Mouse (Mus musculus) gastrocnemius, adult 18-20 months (tissue): Measurements from ENCODE around the gene Grn. TPM values are rescaled to one million over a fixed set of nuclear protein-coding genes. Genes with fewer than 3 reads are reported as not detected.
"Not testable (repeated sequence)": the region's sequence is repeated elsewhere in the genome, so short reads cannot be mapped to it uniquely, and the experiment has no call there.

Experiments
- DNase-seq: peaks from one replicate; pipeline ENCODE4 v3.0.0; 2021; ENCODE audit warnings: low spot score
- total RNA-seq, 2 experiments: library from RNA; stranded (reverse); gene quantifications; 2 replicates each; pipeline ENCODE4 v1.2.3; 2021

Gene Grn
- total RNA-seq, 2 experiments from 2014 or later = 17.1 to 20.7 TPM

- DNase-seq = no peak
These were observed 29.5 kb upstream of the Grn start for GRCm38 (mm10) chr11:102400513-102401084.

DNA sequence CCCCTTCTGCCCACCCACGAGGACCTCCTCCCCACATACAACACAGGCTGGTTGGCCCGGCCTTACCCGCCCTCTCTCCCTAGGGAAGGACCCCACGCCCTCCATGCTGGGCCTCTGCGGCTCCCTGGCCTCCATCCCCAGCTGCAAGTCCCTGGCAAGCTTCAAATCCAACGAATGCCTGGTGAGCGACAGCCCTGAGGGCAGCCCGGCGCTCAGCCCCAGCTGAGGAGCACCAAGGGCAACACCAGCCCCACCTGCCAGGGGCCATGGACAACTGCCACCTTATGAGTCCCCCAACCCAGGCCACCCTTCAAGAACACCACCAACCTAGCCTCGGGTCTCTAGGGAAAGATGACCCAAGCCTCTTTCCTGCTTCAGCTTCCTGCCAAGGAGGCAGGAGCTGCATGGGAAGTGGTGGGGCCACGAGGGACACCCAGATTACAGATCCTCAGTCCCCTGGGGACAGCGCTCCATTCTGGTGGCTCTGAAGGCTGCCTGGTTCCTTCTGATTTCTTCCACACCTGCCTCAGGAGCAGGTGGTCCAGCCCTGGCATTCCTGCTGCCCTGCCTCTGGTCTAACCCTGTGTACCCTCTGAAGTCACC is 28.1 kb upstream of the Grn start:
- DNase-seq = no peak

DNA sequence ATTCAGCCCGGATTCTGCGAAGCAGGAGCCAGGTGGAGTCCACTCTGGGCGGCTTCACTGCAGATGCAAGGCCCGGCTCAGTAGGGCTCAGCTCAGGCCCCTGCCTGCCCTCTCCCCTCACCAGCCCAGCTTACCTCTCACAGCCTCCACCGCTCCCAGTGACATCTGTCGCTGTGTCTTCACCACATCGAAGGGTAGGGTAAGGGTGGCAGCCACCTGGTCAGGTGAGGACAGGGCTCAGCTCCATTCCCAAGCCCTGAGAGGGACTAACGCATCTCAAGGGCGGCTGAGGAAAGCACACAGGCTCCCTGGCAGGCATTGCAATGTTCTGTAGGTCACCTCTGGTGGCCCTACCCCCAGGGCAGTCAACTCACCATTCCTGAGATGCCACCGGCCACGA is 26.5 kb upstream of the Grn start:
- DNase-seq = no peak

DNA sequence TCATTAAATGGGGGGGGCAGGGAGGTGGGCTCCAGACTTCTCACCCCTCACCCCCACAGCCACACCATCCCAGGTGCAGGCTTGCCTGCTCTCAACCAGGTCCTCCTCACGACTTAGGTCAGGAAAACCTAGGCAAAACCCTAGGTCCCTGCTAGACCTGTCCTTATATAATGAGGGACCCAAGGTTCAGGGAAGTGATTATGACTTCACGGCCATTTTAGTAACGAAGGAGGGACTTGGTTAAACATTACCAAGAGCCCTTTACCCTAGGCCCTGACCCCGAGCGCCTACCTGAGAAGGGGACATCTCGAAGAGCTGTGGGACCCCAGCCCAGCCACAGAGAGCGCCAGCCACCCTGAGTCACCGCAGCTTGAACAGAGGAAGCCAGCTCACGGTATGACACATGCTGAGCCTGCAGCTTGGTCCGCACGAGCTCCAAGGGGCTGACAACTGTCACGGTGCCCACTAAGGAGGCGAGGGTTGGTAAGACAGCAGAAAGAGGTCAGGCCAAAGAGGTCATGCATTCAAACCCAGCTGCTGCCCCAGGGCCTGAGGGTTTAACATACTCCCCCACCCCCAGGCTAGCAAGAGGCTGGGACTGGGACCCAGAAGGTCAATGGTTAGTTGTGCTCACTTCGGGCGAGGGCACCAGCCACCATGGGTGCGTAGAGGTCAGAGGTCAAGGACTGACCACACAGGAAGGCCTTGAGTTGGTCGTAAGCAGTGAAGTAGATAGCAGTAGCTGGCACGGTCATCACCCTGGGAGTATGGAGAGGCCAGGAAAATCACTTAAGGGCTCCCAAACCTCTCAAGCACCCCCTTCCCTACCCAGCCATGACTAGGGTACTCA is 25.7 kb upstream of the Grn start:
- no peak for DNase-seq

- DNase-seq = no peak
These were observed 24.4 kb upstream of the Grn start for GRCm38 (mm10) chr11:102405544-102406285.

DNA sequence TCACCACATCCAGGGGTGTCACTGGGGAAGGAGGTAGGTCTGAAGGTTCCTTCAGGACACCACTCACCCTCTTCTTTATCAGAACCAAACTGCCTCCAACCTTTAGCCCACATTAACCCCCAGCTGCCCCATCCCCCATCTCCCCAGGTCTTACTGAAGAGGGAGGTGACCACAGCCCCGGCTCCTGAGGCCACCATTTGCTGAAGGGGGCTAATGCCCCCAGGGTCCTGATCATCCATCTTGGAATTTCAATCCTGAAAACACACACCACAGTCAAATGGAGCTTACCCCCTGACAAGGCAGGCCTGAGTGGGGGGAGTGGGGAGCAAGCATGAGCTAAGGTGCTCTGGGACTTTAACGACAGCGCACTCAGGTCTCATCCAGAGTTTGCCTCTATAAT is 23.7 kb upstream of the Grn start:
- DNase-seq = no peak

DNA sequence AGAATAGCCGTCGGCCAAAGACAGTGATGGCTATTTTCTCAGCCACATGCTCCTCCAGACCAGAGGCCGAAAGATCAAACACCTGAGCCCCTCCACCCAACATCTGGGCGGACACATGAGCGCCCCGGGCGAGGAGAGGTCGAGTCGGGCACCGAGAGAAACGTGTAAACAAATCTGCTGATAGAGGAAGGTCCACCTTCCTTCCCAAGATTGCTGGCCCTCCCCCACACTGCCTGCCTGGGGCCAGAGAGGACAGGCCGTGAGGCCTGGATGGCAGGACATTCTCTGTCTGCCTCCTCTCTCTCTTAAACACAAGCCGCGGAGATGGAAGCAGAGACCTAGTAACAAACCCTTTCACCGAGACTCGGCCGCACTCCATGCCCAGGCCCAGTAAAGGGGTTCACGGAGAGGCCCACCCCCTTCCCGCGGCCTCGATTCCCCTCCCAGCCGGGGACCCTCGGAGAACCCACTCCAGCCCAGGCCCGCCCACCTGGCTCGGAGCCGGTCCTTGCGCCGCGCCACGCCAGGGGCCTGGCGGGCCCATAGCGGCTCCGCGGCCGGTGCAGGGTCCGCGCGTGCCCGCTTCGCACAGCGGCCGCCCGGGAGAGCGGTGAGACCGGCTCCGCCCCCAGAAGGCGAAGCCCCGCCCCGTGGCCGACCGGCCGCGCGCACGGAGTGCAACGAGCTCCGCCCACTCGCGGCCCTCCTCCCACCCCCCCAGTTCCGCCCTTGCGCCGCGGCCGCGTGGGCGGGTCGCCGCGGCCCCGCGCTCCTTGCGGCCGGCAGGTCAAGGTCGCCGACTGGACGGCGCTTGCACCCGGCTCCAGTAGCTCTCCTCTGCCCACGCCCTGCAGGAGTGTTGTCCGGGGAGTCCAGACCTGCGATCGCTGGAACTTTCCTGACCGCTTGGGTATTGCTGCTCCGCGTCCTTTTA is 22.9 kb upstream of the Grn start:
- DNase-seq = peak; percentile 91

GRCm38 (mm10) chr11:102407834-102408215 is 22.3 kb upstream of the Grn start, which contains the start of gene Slc25a39:
Gene Slc25a39, minus strand, starts transcription at chr11:102407946.
- DNase-seq = no peak

GRCm38 (mm10) chr11:102408344-102408876 is 21.7 kb upstream of the Grn start:
- peak; percentile 99 for DNase-seq

DNA sequence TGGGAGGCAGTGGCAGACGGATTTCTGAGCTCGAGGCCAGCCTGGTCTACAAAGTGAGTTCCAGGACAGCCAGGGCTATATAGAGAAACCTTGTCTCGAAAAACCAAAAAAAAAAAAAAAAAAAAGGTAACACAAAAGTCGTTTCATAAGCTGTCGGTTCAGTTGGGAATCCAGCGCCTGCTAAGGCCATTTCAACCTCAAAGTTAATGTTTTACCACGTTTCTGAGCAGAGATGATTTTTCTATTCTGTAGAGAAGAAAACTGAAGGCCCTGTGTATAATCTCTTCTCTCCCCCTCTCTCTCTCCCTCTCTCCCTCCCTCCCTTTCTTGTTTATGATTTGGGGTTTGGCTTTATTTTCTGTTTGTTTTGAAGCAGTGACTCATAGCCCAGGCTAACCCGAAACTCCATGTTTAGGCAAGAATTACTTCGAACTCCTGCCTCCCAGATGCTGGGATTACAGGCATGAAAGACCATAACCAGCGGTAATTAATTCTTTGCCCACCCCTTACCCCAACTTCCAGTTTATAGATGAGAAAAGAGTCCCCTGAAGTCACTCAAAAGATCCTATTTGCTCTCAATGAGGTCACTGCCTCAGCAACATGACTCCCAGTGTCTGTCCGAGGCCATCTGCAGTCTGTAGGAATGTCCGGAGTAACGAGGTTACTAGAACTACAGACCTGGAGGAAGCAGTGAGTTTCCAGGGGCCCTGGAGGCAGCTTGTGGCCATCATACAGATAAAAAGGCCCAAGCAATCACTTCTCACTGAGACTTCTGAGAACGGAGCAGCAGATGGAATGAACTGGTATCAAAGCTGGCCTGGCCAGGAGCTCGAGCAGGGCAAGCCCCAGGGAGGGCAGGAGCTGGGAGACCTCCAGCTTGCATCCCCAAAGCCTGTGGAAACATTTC is 21.0 kb upstream of the Grn start:
- no peak for DNase-seq

DNA sequence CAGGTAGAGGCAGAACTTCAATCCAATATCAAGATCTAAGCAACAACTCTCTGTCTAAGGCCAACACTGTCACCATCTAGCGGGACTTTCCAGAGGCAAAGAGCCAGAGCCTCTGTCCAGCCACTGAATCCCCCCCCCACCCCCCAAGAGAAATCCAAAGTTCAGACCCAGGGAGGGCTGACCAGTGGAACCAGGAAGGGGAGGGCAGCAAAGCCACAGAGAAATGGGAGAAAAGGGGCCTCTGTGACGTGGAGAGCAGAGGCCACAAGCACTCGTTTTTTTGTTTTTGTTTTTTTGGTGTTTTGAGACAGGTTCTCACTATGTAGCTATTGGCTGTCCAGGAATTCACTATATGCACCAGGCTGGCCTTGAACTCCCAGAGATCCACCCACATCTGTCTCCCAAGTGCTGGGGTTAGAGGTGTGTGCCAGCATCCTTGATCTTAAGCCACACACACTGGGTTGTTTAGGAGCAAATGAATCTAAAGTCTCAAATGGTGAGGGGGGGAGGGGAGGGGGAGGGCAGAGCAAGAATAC is 20.3 kb upstream of the Grn start:
- DNase-seq = no peak

DNA sequence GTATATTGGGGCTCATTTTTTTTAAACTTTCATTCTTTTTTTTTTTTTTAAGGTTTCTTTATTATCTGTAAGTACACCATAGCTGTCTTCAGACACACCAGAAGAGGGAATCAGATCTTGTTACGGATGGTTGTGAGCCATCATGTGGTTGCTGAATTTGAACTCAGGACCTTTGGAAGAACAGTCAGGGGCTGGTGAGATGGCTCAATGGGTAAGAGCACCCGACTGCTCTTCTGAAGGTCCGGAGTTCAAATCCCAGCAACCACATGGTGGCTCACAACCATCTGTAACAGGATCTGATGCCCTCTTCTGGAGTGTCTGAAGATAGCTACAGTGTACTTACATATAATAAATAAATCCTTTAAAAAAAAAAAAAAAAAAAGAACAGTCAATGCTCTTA is 19.8 kb upstream of the Grn start:
- DNase-seq = not testable (repeated sequence)

DNA sequence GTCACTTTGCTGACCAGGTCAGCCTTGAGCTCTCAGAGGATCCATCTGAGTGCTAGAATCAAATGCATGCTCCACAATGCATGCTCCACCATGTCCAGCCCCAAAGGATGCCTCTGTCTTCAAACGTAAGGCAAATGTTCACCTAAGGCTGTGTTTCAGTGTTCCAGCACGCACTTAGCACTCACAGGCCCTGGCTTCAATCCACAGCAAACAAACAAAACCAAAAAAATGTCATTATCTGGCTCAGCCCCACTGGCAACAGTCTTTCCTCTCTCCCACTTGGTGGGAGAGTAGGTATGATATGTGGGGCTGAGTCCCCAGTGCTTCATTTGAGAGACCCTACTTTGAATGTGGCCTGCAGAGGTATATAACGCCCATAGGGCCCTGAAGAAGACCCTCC is 19.1 kb upstream of the Grn start:
- DNase-seq = no peak

DNA sequence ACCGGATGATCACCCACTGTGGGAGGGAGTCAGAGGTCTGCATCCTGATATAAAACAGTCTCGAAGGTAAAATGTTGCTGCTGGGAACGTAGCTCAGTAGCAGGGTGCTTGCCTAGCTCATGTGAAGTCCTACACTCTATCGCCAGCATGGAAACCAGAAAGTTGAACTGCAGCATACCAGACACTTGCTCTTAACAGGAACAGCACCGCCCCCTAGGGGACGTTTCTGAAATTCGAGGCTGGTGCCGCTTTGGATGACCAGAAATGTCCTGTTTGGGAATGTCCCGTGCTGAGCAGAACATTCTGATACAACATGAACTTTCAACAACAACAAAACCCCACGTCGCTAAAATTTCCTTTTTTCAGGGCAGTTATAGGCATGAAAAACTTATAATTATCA is 18.4 kb upstream of the Grn start:
- peak; percentile 94 for DNase-seq

DNA sequence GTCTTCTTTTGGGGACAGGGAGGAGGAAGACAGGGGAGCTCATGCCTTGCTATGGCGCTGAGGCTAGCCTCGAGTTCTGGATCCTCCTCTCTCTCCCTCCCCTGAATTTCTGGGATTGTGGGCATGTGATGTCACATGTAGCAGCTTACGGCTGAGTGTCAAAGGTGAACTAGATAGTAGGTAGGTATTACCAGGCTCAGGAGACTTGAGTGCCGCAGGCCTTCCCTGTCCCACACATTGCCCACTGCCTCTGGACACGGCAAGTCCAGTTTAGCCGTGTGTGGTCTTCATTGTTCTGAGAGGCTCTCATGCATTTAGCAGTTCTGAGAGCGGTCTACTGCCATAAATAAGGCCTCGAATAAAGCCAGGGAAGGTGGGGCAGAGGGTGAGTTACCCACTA is 17.1 kb upstream of the Grn start:
- DNase-seq = no peak

- no peak for DNase-seq
These were observed 14.9 kb upstream of the Grn start for GRCm38 (mm10) chr11:102415034-102415802.

DNA sequence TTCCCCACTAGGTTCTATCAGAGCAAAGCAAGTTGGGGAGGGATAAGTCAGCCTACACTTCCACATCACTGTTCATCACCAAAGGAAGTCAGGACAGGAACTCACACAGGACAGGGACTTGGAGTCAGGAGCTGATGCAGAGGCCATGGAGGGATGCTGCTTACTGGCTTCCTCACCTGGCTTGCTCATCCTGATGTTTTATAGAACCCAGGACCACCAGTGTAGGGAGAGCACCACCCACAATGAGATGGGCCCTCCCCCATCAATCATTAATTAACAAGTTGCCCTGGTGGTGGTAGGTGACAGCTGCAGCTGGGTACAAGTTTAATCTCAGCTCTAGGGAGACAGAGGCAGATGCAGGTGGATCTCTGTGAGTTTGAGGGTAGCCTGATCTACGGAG is 13.0 kb upstream of the Grn start:
- no peak for DNase-seq

DNA sequence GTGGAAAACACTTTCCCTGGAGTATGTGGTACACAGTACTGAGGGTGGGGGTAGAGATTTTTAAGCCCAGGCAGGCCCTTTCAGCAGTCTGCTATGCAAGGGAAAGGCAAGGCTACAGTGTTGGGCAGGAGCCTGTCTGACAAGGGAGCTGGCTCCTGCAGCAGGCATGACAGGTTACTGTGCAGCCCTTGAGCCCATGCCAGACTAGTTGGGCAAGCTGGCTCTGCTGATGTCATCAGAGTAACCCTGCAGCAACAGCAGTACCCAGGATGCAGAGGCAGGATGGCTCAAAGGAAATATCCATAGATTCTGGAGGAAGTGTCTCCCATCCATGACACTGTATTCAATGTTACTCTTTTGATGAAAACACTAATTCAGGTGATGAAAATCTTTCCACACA is 11.2 kb upstream of the Grn start:
- DNase-seq = no peak

DNA sequence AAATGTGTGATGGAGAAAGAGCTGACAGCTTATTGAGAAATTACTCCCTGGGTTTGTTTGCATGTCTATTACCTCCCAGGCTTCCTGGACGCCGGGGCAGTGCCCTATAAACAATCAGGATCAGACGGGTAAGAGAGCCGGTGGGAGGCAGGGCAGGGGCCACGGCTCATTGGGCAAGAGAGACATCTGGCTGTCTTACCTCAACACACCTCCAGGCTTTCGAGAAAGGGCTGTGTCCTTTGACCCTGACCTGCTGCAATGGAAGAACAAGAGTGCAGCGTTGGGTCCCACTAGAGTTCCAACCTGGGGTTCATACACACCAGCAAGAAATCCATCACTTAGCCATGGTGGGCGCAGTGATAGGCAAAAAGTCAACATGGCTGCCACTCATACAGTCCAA is 8.6 kb upstream of the Grn start:
- DNase-seq = no peak
